Mouse (Mus musculus): ENCODE data around the gene Aldh3a1.
A peak's percentile ranks its signal among the peaks of the same experiment; 100 is the strongest.

Gene Aldh3a1

GRCm38 (mm10) chr11:61251741-61252140, 44.4 kb downstream of the Aldh3a1 start:
- DNase-seq: no peak

- no peak for DNase-seq
Measured at GRCm38 (mm10) chr11:61252807-61253206, 45.5 kb downstream of the Aldh3a1 start.

- no peak for DNase-seq
Measured at GRCm38 (mm10) chr11:61259106-61259505, 51.8 kb downstream of the Aldh3a1 start.

- DNase-seq: no peak
Measured at GRCm38 (mm10) chr11:61262516-61262915, 55.2 kb downstream of the Aldh3a1 start.

- DNase-seq: no peak
Measured at GRCm38 (mm10) chr11:61263841-61264240, 56.5 kb downstream of the Aldh3a1 start.

- DNase-seq: peak; percentile 98
Measured at GRCm38 (mm10) chr11:61266551-61267533, 59.5 kb downstream of the Aldh3a1 start, which contains the start of gene Aldh3a2. Gene Aldh3a2 (minus strand): TSS chr11:61267464.

Data from lung, adult 18-20 months (tissue).